Mouse (Mus musculus): ENCODE results near the gene Pus1. TPM values are rescaled to one million over a fixed set of nuclear protein-coding genes. Genes with fewer than 3 reads are reported as not detected.

The Pus1 gene
- 38.6 TPM in 2 replicates for polyA plus RNA-seq (2012; rRNA removed)

DNA sequence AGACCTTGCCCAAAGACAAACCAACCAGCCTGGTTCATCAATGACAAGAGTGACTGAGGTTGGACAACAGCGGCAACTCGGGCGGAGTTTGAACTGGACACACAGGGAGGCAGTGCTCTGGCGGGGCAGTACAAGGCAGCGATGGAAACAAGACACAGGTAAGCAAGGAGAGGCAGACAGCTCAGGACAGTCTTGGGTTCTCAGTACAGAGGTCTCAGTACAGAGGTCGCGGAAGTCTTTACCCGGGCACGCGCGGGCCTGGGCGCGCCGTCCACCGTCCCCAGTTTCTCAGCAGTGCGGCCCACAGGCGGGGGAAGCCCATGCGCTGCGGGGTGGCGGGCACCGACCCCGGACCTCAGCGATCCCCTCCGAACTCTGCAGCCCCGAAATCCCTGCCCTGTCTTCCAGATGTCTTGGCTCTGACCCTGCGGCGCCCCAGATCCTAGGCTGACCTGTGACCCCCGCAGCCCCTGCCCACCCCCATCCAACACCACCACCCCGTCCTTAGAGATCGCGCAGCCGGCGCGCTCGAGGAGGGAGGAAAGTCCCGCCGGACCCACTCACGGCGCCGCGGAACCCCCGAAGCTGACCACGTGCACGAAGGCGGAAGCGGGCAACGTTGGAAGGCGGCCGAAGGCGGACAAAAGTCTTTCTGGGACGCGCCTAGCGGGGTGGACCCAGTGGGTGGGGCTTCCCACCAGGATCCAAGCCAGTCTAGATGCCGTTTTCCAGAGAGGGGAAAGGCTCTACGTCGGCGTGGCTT is at the start of gene Pus1:
TSS of gene Pus1 (minus strand) at position 662 of the 763 bp plus-strand sequence.
- no peak for TF ChIP-seq POLR2A (IDR thresholded peaks at IDR 0.05; ENCODE audit: low read depth, low read length)
- 0 out of 2 replicates have a peak, but pooled peaks have one; percentile 3 for TF ChIP-seq CTCF (conservative IDR thresholded peaks at IDR 0.05; ENCODE audit: insufficient read depth, insufficient read length, low read depth, low read length)
- DNase-seq: peak; percentile 97

DNA sequence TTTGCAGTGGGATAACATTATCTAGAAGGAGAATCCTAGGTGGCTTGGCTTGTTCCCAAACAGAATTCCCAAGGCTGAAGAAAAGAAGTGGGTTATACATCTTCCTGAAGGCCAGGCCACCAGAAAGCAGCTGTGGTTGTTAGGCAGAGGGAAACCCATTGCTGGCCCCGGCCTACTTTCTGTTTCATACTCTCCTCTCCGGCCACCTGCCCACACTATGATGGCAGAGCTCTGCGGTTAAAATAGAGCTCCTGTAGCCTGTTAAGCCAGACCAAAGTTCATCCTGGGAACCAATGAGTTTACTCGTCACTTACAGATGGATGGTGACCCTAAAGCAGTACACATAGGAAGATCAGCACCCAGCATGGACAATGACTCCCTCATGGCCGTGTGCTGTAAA is 47.1 kb upstream of the Pus1 start:
- H3K27me3 ChIP-seq (replicated peaks; ENCODE audit: control insufficient read depth, insufficient read depth, low read length): no peaks in the 10 kb centered on the region
- no peak for TF ChIP-seq CTCF (conservative IDR thresholded peaks at IDR 0.05; ENCODE audit: insufficient read depth, insufficient read length, low read depth, low read length)
- TF ChIP-seq POLR2A (IDR thresholded peaks at IDR 0.05; ENCODE audit: low read depth, low read length): no peak
- peak; percentile 39 for DNase-seq
- no peak overlapping the region for H3K4me3 ChIP-seq (ENCODE audit: insufficient read depth, low read depth, low read length)
- peaks cover 20% of the 10 kb centered on the region for H3K4me1 ChIP-seq (ENCODE audit: control insufficient read depth, insufficient read depth, low read length)
- H3K27ac ChIP-seq (ENCODE audit: insufficient read depth, low read depth, low read length): peak overlapping the region; percentile 79
- 59% methylated on average over 5 of the region's 5 CpGs for WGBS
- no peaks in the 10 kb centered on the region for H3K36me3 ChIP-seq (ENCODE audit: control insufficient read depth, insufficient read depth, low read length)

More for the DNA sequence above, at the start of gene Pus1:
- no peaks in the 10 kb centered on the region for H3K36me3 ChIP-seq (ENCODE audit: control insufficient read depth, insufficient read depth, low read length)
- H3K27me3 ChIP-seq (replicated peaks; ENCODE audit: control insufficient read depth, insufficient read depth, low read length): no peaks in the 10 kb centered on the region
- WGBS: under 1% methylated on average over 57 of the region's 57 CpGs
- peak within 1 kb of the TSS; percentile 26; the same call in 1 of the 2 replicates for H3K27ac ChIP-seq (ENCODE audit: insufficient read depth, low read depth, low read length)
- peak within 1 kb of the TSS; percentile 64 for H3K4me3 ChIP-seq (ENCODE audit: insufficient read depth, low read depth, low read length)
- peaks cover 3% of the 10 kb centered on the region; the same call in 1 of the 2 replicates for H3K4me1 ChIP-seq (ENCODE audit: control insufficient read depth, insufficient read depth, low read length)

DNA sequence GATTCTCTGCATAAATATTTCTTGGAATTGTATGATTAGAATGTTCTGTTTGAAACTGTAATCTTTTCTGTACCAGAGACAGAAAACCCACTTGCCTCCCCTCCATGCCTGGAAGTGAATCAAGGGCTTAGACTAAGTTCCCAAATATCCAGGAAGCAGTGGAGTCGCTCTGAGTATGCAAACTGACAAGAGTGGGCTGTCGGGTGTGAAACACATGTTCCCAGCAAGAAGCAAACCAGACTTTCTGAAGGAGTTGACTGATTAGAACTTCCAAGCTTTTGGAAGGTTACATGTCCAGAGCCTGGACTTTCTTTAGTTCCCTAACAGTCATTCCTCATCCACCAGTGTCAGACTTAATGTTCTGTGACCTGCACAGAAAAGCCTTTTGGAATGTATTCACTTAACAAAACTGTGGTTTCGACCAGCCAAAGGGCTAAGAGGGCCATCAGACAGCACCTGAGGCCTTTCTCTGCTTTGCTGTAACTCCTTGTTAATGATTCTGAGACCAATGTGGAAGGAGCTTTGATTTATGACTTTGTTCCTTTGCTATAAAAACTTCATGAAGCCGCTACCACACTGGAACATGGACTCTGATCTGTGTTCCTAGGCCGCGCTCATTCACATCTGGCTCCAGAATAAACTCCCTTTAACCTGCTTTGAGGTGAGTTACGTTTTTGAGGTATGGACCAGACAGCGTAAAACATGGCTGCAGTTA is 46.5 kb upstream of the Pus1 start:
- Histone ChIP-seq H3K4me3 (ENCODE audit: insufficient read depth, low read depth, low read length) (no peak overlapping the region), H3K27me3 (replicated peaks; ENCODE audit: control insufficient read depth, insufficient read depth, low read length) (no peaks in the 10 kb centered on the region), H3K4me1 (ENCODE audit: control insufficient read depth, insufficient read depth, low read length) (peaks cover 20% of the 10 kb centered on the region), H3K27ac (ENCODE audit: insufficient read depth, low read depth, low read length) (peak overlapping the region; percentile 95), H3K36me3 (ENCODE audit: control insufficient read depth, insufficient read depth, low read length) (no peaks in the 10 kb centered on the region)
- 25% methylated on average over 8 of the region's 8 CpGs for WGBS
- DNase-seq: peak; percentile 83
- TF ChIP-seq CTCF (conservative IDR thresholded peaks at IDR 0.05; ENCODE audit: insufficient read depth, insufficient read length, low read depth, low read length): no peak
- no peak for TF ChIP-seq POLR2A (IDR thresholded peaks at IDR 0.05; ENCODE audit: low read depth, low read length)

DNA sequence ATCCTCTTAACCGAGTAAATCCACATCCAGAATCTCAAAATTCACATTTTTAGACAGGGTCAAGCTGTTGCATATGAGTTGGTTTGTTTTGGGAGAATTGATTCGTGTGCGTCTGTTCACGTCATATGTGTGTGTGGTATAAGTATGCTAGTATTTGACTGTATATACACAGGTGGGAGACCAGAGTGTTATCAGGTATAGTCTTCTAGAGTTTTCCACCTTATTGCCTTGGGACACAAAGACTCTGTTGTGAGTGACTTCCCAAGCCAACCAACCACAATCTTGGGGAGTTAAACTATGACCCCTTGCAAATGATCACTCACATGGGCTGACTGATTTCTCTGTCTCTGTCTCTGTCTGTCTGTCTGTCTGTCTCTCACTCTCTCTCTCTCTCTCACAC is 44.0 kb upstream of the Pus1 start:
- TF ChIP-seq CTCF (conservative IDR thresholded peaks at IDR 0.05; ENCODE audit: insufficient read depth, insufficient read length, low read depth, low read length): no peak
- no peak for TF ChIP-seq POLR2A (IDR thresholded peaks at IDR 0.05; ENCODE audit: low read depth, low read length)
- Histone ChIP-seq H3K4me1 (ENCODE audit: control insufficient read depth, insufficient read depth, low read length) (peaks cover 20% of the 10 kb centered on the region), H3K27ac (ENCODE audit: insufficient read depth, low read depth, low read length) (no peak overlapping the region), H3K36me3 (ENCODE audit: control insufficient read depth, insufficient read depth, low read length) (no peaks in the 10 kb centered on the region), H3K4me3 (ENCODE audit: insufficient read depth, low read depth, low read length) (no peak overlapping the region), H3K27me3 (replicated peaks; ENCODE audit: control insufficient read depth, insufficient read depth, low read length) (no peaks in the 10 kb centered on the region)
- DNase-seq: no peak
- WGBS: 92% methylated on average over 4 of the region's 4 CpGs

DNA sequence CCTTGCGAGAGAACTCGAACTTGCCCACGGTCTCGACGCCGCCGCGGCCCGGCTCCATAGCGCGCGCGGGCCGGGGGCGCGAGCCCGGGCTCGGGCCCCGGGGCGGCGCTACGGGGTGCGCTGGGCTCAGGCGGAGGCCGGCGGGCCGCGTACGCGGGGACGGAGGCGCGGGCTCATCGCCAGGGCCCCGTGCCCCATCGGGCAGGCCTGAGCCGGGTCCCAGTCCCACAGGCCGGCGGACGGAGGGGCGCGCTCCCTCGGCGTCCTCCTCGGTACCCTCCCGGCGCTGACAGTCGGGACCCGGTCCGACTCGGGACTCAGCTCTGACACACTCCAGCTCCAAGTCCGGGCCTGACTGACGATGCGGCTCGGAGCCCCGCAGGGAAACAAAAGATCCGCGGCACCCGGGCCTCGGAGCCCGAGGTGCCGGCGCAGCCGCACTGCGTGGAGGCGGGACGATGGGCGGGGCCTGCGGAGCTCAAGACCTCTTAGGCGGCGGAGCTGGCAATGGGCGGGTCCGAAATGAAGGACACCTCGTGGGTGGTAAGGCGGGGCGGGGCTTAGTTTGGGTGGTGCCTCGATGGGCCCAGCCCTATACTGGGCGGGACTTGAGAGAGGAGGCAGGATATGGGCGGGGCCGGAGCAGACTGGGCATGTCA is 29.3 kb upstream of the Pus1 start, which contains the start of gene Ulk1:
TSS of gene Ulk1 (minus strand) at position 431 of the 659 bp plus-strand sequence.
- DNase-seq: peak; percentile 100
- TF ChIP-seq CTCF (conservative IDR thresholded peaks at IDR 0.05; ENCODE audit: insufficient read depth, insufficient read length, low read depth, low read length) (no peak), POLR2A (IDR thresholded peaks at IDR 0.05; ENCODE audit: low read depth, low read length) (peak; percentile 62)
- under 1% methylated on average over 70 of the region's 80 CpGs for WGBS
- Histone ChIP-seq H3K27me3 (replicated peaks; ENCODE audit: control insufficient read depth, insufficient read depth, low read length) (no peaks in the 10 kb centered on the region), H3K4me3 (ENCODE audit: insufficient read depth, low read depth, low read length) (peak within 1 kb of the TSS; percentile 92), H3K36me3 (ENCODE audit: control insufficient read depth, insufficient read depth, low read length) (no peaks in the 10 kb centered on the region), H3K4me1 (ENCODE audit: control insufficient read depth, insufficient read depth, low read length) (peaks cover 12% of the 10 kb centered on the region), H3K27ac (ENCODE audit: insufficient read depth, low read depth, low read length) (peak within 1 kb of the TSS; percentile 81)

DNA sequence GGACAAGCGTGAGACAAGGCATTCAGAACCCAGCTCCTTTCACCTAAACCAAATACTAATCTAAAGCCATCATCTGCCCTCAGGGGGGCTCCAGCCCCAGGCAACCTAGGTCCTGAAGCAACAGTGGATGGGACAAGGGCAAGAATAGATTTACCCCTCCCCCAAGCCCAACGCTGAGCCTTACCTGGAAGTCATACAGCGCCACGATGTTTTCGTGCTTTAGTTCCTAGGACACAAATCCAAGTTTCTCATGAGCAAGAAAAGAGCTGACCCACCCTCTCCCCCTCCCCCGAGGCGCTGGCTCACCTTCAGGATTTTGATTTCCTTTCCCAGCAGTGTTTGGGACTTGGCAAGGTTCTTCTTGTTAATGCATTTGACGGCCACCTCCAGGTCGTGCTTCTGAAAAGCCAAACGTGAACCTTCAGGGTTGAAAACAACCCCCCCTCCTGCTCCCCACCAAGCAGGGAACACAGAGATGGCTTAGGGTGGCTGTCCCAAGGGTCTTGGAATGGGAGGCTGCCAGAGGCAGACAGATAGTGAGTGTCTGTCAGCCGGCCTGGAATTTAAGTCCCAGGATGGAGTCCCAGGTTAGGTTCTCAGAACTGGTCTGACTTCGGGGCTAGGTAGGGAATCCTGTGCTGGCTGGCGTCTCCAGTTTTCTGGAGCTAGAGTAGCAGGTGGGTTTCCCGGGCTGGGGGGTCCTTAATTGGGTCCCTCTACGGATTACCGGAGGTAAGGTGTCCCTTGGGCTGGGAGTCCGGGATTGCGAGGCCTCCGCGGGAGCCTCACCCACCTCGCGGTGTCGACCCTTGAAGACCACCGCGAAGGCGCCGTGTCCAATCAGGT is 28.6 kb upstream of the Pus1 start:
- WGBS: 1% methylated on average over 27 of the region's 27 CpGs
- TF ChIP-seq POLR2A (IDR thresholded peaks at IDR 0.05; ENCODE audit: low read depth, low read length): no peak
- no peak for TF ChIP-seq CTCF (conservative IDR thresholded peaks at IDR 0.05; ENCODE audit: insufficient read depth, insufficient read length, low read depth, low read length)
- peak overlapping the region; percentile 81 for H3K27ac ChIP-seq (ENCODE audit: insufficient read depth, low read depth, low read length)
- peaks cover 12% of the 10 kb centered on the region for H3K4me1 ChIP-seq (ENCODE audit: control insufficient read depth, insufficient read depth, low read length)
- H3K27me3 ChIP-seq (replicated peaks; ENCODE audit: control insufficient read depth, insufficient read depth, low read length): no peaks in the 10 kb centered on the region
- H3K4me3 ChIP-seq (ENCODE audit: insufficient read depth, low read depth, low read length): peak overlapping the region; percentile 92
- no peaks in the 10 kb centered on the region for H3K36me3 ChIP-seq (ENCODE audit: control insufficient read depth, insufficient read depth, low read length)
- DNase-seq: peak; percentile 49

Measured in kidney, adult 2 months (tissue).